Mouse (Mus musculus): ENCODE data around the gene Tmem121b. TPM values are rescaled to one million over a fixed set of nuclear protein-coding genes. Genes with fewer than 3 reads are reported as not detected.

Tmem121b gene
- total and polyA plus RNA-seq, 3 experiments: not detected

DNA sequence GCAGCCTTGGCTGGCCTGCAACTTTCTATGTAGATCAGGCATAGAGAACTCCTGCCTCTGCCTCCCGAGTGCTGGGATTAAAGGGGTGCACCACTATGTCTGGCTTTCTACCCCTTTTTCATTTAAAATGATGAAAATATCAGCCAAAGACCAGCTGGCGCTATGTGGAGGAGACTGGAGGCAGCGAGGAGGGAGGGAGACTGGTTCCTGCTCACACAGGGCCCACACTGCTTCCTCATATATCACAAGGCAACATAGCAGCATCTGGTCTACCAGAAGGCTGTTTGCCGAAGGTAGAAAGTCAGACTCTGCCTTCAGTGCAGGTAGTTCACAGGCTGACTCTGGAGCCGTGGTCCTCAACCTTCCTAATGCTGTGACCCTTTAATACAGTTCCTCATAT lies 13.2 kb downstream of the Tmem121b start:
- TF ChIP-seq JUND (conservative IDR thresholded peaks at IDR 0.05; ENCODE audit: low read depth, low read length) (no peak), IRF4 (IDR thresholded peaks at IDR 0.05; ENCODE audit: low read depth, low read length) (no peak), HCFC1 (IDR thresholded peaks at IDR 0.05; ENCODE audit: low read depth, low read length) (no peak), GABPA (IDR thresholded peaks at IDR 0.05; ENCODE audit: insufficient replicate concordance, low read depth, low read length) (no peak), MEF2A (IDR thresholded peaks at IDR 0.05; ENCODE audit: borderline replicate concordance, low read depth, low read length) (no peak), TCF12 (IDR thresholded peaks at IDR 0.05; ENCODE audit: low read depth, low read length) (no peak), MYC (IDR thresholded peaks at IDR 0.05; ENCODE audit: low read depth, low read length) (no peak), CHD2 (IDR thresholded peaks at IDR 0.05; ENCODE audit: low read length) (no peak), SMC3 (IDR thresholded peaks at IDR 0.05; ENCODE audit: low read depth, low read length) (no peak), MAFK (IDR thresholded peaks at IDR 0.05; ENCODE audit: insufficient replicate concordance, low read length) (no peak), RCOR1 (conservative IDR thresholded peaks at IDR 0.05; ENCODE audit: low read depth, low read length) (no peak), ETS1 (conservative IDR thresholded peaks at IDR 0.05; ENCODE audit: low read depth, low read length) (no peak), CTCF (conservative IDR thresholded peaks at IDR 0.05 in 1 of 2, IDR thresholded peaks at IDR 0.05 in 1 of 2; ENCODE audit: low read depth in 2 of 2, low read length in 2 of 2) (no peak), NRF1 (IDR thresholded peaks at IDR 0.05; ENCODE audit: low read depth, low read length) (no peak), USF2 (conservative IDR thresholded peaks at IDR 0.05; ENCODE audit: low read depth, low read length) (no peak), NELFE (IDR thresholded peaks at IDR 0.05; ENCODE audit: low read depth, low read length) (no peak), SIN3A (IDR thresholded peaks at IDR 0.05; ENCODE audit: low read length) (no peak), JUN (IDR thresholded peaks at IDR 0.05; ENCODE audit: insufficient read depth, low read depth, low read length) (no peak), UBTF (IDR thresholded peaks at IDR 0.05; ENCODE audit: low read depth, low read length) (no peak)
- Histone ChIP-seq H3K4me1 (ENCODE audit: control insufficient read depth in 1 of 2, insufficient read depth in 2 of 2) (peaks cover 0 to 15% of the 10 kb centered on the region in 2 experiments; a peak in 2 of 4 replicates), H3K9ac (ENCODE audit: insufficient read depth, low read depth) (no peak overlapping the region), H3K79me2 (replicated peaks; ENCODE audit: control insufficient read depth, extremely low read depth, insufficient read depth, poor library complexity, severe bottlenecking) (no peaks in the 10 kb centered on the region), H3K36me3 (replicated peaks in 1 of 2; ENCODE audit: control insufficient read depth in 1 of 2, insufficient read depth in 1 of 2, low read length in 1 of 2) (peaks cover 68 to 96% of the 10 kb centered on the region in 2 experiments), H3K9me3 (replicated peaks; ENCODE audit: low read length) (no peaks in the 10 kb centered on the region), H3K4me2 (ENCODE audit: insufficient read depth, low read depth, poor library complexity, severe bottlenecking) (no peak overlapping the region), H3K27me3 (replicated peaks) (no peaks in the 10 kb centered on the region), H3K27ac (ENCODE audit: insufficient read depth, low read depth) (no peak overlapping the region), H3K4me3 (replicated peaks in 1 of 3; ENCODE audit: low read depth in 2 of 3, low read length in 2 of 3, poor library complexity in 1 of 3) (no peak overlapping the region)
- in situ Hi-C loops (cut with MboI; ENCODE audit: low pct_ligation_motif_present, low pct_unique_long_range_greater_than_20kb, low sequenced_read_pairs): loop anchor here (10.0 kb wide), 1 partner anchor 46 kb away; no protein-coding TSS in a partner anchor
- dilution Hi-C loops (cut with MboI; ENCODE audit: extremely low pct_ligation_motif_present, extremely low pct_unique_long_range_greater_than_20kb, low sequenced_read_pairs): no loop called here
- DNase-seq (ENCODE audit: extremely low read depth): no peak

- DNase-seq (ENCODE audit: extremely low read depth): no peak
- in situ Hi-C loops (cut with MboI; ENCODE audit: low pct_ligation_motif_present, low pct_unique_long_range_greater_than_20kb, low sequenced_read_pairs): no loop called here
- H3K9ac ChIP-seq (ENCODE audit: insufficient read depth, low read depth): no peak overlapping the region
- no peak overlapping the region for H3K27ac ChIP-seq (ENCODE audit: insufficient read depth, low read depth)
- H3K4me2 ChIP-seq (ENCODE audit: insufficient read depth, low read depth, poor library complexity, severe bottlenecking): no peak overlapping the region
- peaks cover 0 to 15% of the 10 kb centered on the region in 2 experiments; a peak in 2 of 4 replicates for H3K4me1 ChIP-seq (ENCODE audit: control insufficient read depth in 1 of 2, insufficient read depth in 2 of 2)
- no peaks in the 10 kb centered on the region for H3K27me3 ChIP-seq (replicated peaks)
- TF ChIP-seq ZMIZ1 (IDR thresholded peaks at IDR 0.05; ENCODE audit: low read depth, low read length): no peak
- TF ChIP-seq USF2 (conservative IDR thresholded peaks at IDR 0.05; ENCODE audit: low read depth, low read length): no peak
- no peak for TF ChIP-seq MEF2A (IDR thresholded peaks at IDR 0.05; ENCODE audit: borderline replicate concordance, low read depth, low read length)
- no peak for TF ChIP-seq ZC3H11A (IDR thresholded peaks at IDR 0.05; ENCODE audit: low read depth, low read length)
- no peak for TF ChIP-seq RCOR1 (conservative IDR thresholded peaks at IDR 0.05; ENCODE audit: low read depth, low read length)
- TF ChIP-seq IRF4 (IDR thresholded peaks at IDR 0.05; ENCODE audit: low read depth, low read length): no peak
- TF ChIP-seq CHD1 (IDR thresholded peaks at IDR 0.05; ENCODE audit: low read depth, low read length): no peak
- no peak for TF ChIP-seq POLR2A (IDR thresholded peaks at IDR 0.05; ENCODE audit: low read depth, low read length)
- peaks cover 76 to 98% of the 10 kb centered on the region in 2 experiments for H3K36me3 ChIP-seq (replicated peaks in 1 of 2; ENCODE audit: control insufficient read depth in 1 of 2, insufficient read depth in 1 of 2, low read length in 1 of 2)
- no peaks in the 10 kb centered on the region for H3K9me3 ChIP-seq (replicated peaks; ENCODE audit: low read length)
- H3K4me3 ChIP-seq (replicated peaks in 1 of 3; ENCODE audit: low read depth in 2 of 3, low read length in 2 of 3, poor library complexity in 1 of 3): no peak overlapping the region
- no peaks in the 10 kb centered on the region for H3K79me2 ChIP-seq (replicated peaks; ENCODE audit: control insufficient read depth, extremely low read depth, insufficient read depth, poor library complexity, severe bottlenecking)
- dilution Hi-C loops (cut with MboI; ENCODE audit: extremely low pct_ligation_motif_present, extremely low pct_unique_long_range_greater_than_20kb, low sequenced_read_pairs): no loop called here
These were observed 14.3 kb downstream of the Tmem121b start for GRCm38 (mm10) chr6:120479302-120479701.
